Mouse (Mus musculus) olfactory bulb, adult 2 months (tissue): ENCODE results near the gene Ncapd3. TPM values are rescaled to one million over a fixed set of nuclear protein-coding genes. Genes with fewer than 3 reads are reported as not detected.
A peak's percentile ranks its signal among the peaks of the same experiment; 100 is the strongest.

Source experiments
- H3K27ac ChIP-seq: fragments of 200-500 bp; 2 replicates; pipeline ENCODE4 v1.5.1; 2012; ENCODE audit warnings: low read depth, low read length; ENCODE audit not compliant: insufficient read depth
- H3K4me1 ChIP-seq: fragments of 200-500 bp; 2 replicates; pipeline ENCODE4 v1.6.1; 2012; ENCODE audit warnings: low read length; ENCODE audit not compliant: control insufficient read depth, insufficient read depth
- H3K4me3 ChIP-seq: fragments of 200-500 bp; 2 replicates; pipeline ENCODE4 v1.5.1; 2012; ENCODE audit warnings: mild to moderate bottlenecking, low read depth, low read length, moderate library complexity; ENCODE audit not compliant: insufficient read depth
- CTCF ChIP-seq: fragments of 200-500 bp; IDR thresholded peaks from 2 replicates; pipeline ENCODE4 v1.5.1; 2012; ENCODE audit warnings: low read depth, mild to moderate bottlenecking, low read length, moderate library complexity; ENCODE audit not compliant: insufficient read depth
- POLR2A ChIP-seq: fragments of 200-500 bp; IDR thresholded peaks from 2 replicates; pipeline ENCODE4 v1.6.1; 2012; ENCODE audit warnings: mild to moderate bottlenecking, low read depth, low read length, moderate library complexity; ENCODE audit not compliant: insufficient read depth
- WGBS: fragments of 180-500 bp; shearing (Covaris S2); methylation state at CpG from one replicate; pipeline ENCODE4 v1.1.7; 2018; 5-methylcytosine and 5-hydroxymethylcytosine counted together
- polyA plus RNA-seq: library from polyadenylated mRNA; stranded (reverse); fragments of >200 nt; gene quantifications from 2 replicates; pipeline ENCODE4 v1.2.4, GENCODE M21; 2012; ENCODE audit warnings: low replicate concordance; ENCODE audit not compliant: missing spikeins, insufficient read depth, insufficient read length

The Ncapd3 gene
- polyA plus RNA-seq, result 124 TPM in 1 of 2 replicates, not detected in the other

GRCm38 (mm10) chr9:27029828-27030762 lies at the start of gene Ncapd3, which contains the start of gene Vps26b:
Gene Ncapd3 (plus strand): TSS chr9:27030175.
Gene Vps26b (minus strand): TSS chr9:27030065.
- under 1% methylated on average over 80 of the region's 80 CpGs for WGBS
- TF ChIP-seq CTCF (no peak), POLR2A (peak; percentile 88)
- Histone ChIP-seq H3K4me1 (no peaks in the 10 kb centered on the region), H3K27ac (peak within 1 kb of the TSS; percentile 93), H3K4me3 (peak within 1 kb of the TSS; percentile 74)

- Histone ChIP-seq H3K4me1 (peaks cover 5% of the 10 kb centered on the region), H3K27ac (peak overlapping the region; percentile 28; the same call in 1 of the 2 replicates), H3K4me3 (no peak overlapping the region)
- TF ChIP-seq CTCF (no peak), POLR2A (no peak)
- WGBS, result 60% methylated on average over 2 of the region's 2 CpGs
Observed at GRCm38 (mm10) chr9:26985090-26985613, 44.8 kb upstream of the Ncapd3 start.

DNA sequence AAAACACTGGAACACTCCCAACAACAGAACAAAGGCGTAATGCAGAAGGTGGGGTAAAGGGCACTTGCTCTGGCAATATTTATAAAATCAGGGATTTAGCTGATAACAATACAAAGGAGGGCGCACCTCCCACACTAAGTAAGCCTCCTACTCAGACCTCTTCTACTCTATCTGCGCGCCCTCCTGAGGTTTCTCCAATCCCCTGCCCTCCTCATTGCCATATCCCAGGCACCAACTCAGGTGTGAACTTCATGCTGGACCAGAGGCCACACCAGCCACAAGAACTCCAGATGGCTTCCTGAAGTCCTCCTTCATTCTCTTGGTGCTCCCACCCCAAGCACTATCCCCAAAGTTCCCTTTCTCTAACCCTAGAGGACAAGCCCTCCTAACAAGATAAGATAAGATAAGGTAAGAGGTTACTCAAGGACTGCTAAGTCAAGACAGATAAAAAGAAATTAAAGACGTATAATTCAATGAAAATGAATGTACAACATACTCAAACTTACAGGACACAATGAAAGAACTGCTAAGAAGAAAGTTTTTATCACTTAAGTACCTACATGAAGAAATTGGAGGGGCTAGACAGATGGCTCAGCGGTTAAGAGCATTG lies 44.2 kb upstream of the Ncapd3 start:
- peak overlapping the region; percentile 28; the same call in 1 of the 2 replicates for H3K27ac ChIP-seq
- WGBS, result 73% methylated on average over 6 of the region's 6 CpGs
- no peak for TF ChIP-seq POLR2A
- no peak for TF ChIP-seq CTCF

DNA sequence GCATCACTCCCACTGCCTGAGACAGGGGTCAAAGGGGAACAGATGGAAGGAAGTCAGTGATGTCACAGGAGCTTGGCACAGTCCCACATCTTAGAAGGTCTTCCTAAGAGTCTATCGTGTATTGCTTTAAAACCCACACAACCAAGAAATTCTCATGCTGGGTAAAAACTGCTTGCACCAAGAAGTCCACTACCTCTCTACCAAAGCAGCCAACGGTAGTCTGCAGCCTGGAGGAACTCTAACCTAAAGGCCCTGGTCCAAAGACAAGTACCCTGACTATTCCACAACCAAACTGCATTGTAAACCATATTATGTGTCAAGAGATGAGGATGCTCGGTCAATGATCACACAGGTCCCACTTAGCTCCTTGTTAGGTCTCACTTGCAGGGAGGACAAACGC lies 39.8 kb upstream of the Ncapd3 start:
- no peak for TF ChIP-seq CTCF
- no peak for TF ChIP-seq POLR2A
- Histone ChIP-seq H3K4me3 (no peak overlapping the region), H3K27ac (no peak overlapping the region), H3K4me1 (peaks cover 3% of the 10 kb centered on the region; the same call in 1 of the 2 replicates)
- WGBS, result 94% methylated on average over 4 of the region's 4 CpGs

More for the DNA sequence above, 44.2 kb upstream of the Ncapd3 start:
- Histone ChIP-seq H3K4me1 (peaks cover 5% of the 10 kb centered on the region), H3K4me3 (no peak overlapping the region)

GRCm38 (mm10) chr9:26993118-26993517 lies 36.9 kb upstream of the Ncapd3 start:
- H3K4me3 ChIP-seq, result no peak overlapping the region

DNA sequence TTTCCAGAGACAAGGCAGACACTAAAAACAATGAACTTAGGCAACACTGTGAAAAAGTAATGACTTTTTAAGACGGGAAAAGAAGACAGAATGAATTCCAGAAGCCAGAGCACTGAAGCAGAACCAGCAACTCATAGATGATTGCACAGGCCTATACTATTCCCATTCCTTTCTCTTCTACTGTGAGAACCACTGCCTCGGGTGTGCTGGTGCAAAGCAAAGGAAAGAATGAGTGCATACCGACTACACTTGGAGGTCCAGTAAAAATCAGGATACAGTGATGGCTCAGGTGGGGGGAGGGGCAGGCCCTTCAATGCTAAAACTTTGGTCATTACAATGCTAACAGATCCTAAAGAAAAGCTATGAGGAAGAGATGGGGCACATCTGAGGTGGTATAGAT lies 36.1 kb upstream of the Ncapd3 start:
- H3K27ac ChIP-seq, result no peak overlapping the region
- H3K4me1 ChIP-seq, result no peaks in the 10 kb centered on the region
- TF ChIP-seq POLR2A, result no peak
- no peak for TF ChIP-seq CTCF
- H3K4me3 ChIP-seq, result no peak overlapping the region
- 77% methylated on average over 3 of the region's 3 CpGs for WGBS

More at GRCm38 (mm10) chr9:26993118-26993517, 36.9 kb upstream of the Ncapd3 start:
- no peak overlapping the region for H3K27ac ChIP-seq
- no peak for TF ChIP-seq POLR2A
- TF ChIP-seq CTCF, result no peak
- WGBS, result 59% methylated on average over 10 of the region's 10 CpGs
- no peaks in the 10 kb centered on the region for H3K4me1 ChIP-seq

DNA sequence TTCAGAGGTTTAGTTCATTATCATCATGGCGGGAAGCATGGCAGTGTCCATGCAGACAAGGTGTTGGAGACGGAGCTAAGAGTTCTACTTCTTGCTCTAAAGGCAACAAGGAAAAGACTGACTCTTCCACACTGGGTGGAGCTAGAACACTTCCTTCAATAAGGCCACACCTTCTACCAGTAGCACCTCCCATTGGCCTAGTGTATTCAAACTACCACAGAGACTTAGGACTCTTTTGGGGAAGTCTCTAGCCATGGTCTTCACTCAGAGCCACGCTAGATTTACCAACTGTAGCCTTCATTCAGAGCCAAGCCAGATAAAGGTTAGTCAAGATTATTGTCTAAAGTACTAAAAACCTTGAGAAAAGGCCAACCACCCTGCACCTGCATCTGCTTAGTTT lies 32.9 kb upstream of the Ncapd3 start:
- no peak for TF ChIP-seq CTCF
- no peak for TF ChIP-seq POLR2A
- H3K4me1 ChIP-seq, result no peaks in the 10 kb centered on the region
- no peak overlapping the region for H3K4me3 ChIP-seq
- 94% methylated on average over 3 of the region's 3 CpGs for WGBS
- H3K27ac ChIP-seq, result no peak overlapping the region

GRCm38 (mm10) chr9:26997501-26997900 lies 32.5 kb upstream of the Ncapd3 start:
- no peak overlapping the region for H3K27ac ChIP-seq
- TF ChIP-seq POLR2A, result no peak
- no peak for TF ChIP-seq CTCF
- 95% methylated on average over 2 of the region's 2 CpGs for WGBS
- no peaks in the 10 kb centered on the region for H3K4me1 ChIP-seq
- no peak overlapping the region for H3K4me3 ChIP-seq
